Mouse (Mus musculus): Measurements from ENCODE around the gene Mycbp2.

DNA sequence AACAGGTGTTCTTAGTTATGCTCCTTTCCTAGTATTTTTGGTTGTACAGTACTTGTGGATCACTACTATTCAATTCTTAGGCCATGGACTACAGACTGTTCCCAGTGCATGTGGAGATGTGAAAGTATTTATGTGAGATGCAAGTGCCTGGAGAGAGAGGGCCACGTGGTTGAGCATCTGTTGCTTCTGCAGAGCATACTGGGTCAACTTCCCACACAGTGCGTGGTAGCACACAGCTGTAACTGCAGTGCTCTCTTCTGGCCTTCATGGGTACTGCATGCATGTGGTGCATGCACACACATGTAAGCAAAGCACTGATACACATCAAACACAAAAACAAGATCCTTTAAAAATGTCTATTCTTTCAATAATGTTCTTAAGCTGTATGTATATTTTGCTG is 214.6 kb downstream of the Mycbp2 start:
- TF ChIP-seq CTCF (conservative IDR thresholded peaks at IDR 0.05; ENCODE audit: low read length) (peak; percentile 89), POU5F1 (IDR thresholded peaks at IDR 0.05; ENCODE audit: borderline replicate concordance, low read length) (no peak), NANOG (IDR thresholded peaks at IDR 0.05; ENCODE audit: borderline replicate concordance, low read length) (no peak)

Data from E14TG2a.4 (cell line).